Mouse (Mus musculus) gastrocnemius, postnatal 36 days (tissue): Measurements from ENCODE around the gene Cep152. TPM values are rescaled to one million over a fixed set of nuclear protein-coding genes. Genes with fewer than 3 reads are reported as not detected.

Experiments used
- DNase-seq, 2 experiments: peaks; one replicate each; pipeline ENCODE4 v3.0.0; 2022
- intact Hi-C: fragments of 180-260 bp; cut with DNase I; formaldehyde crosslinking; loops from one replicate; pipeline ENCODE4 v1.15.1; 2025
- total RNA-seq, 2 experiments: library from RNA; stranded (reverse); gene quantifications; 2 replicates each; pipeline ENCODE4 v1.2.3; 2021

Cep152 gene
- total RNA-seq, 2 experiments from 2014 or later, result 0.99 to 1.2 TPM

GRCm38 (mm10) chr2:125630010-125630409 lies 5.1 kb upstream of the Cep152 start:
- no peak for DNase-seq
- intact Hi-C loops, result no loop called here

GRCm38 (mm10) chr2:125628487-125628886 lies 3.6 kb upstream of the Cep152 start:
- no peak for DNase-seq

DNA sequence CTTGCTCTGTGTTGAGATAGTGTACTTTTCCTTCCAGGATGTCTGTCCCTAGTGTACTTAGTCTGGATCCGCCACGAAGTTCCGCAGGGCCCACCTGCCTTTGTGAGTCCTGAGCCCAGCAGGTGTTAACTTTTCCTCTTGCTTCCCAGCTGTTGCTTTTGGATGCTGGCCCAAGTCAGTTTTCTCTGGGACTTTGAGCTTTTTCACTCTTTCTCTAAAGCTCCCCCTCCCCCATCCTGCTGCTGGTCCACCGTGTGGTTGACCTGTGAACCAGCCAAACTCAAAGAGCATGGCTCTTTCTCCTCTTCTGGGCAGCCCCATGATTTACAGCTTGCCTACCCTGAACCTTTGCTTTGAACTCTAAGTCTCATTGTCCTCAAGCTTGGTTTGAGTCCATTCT lies 1.6 kb upstream of the Cep152 start:
- intact Hi-C loops, result no loop called here
- DNase-seq, result no peak

More at GRCm38 (mm10) chr2:125628487-125628886, 3.6 kb upstream of the Cep152 start:
- intact Hi-C loops, result no loop called here

GRCm38 (mm10) chr2:125624127-125624685 lies 707 bp downstream of the Cep152 start:
- DNase-seq, result no peak
- intact Hi-C loops, result no loop called here

- intact Hi-C loops, result no loop called here
- no peak for DNase-seq
These were observed 1.7 kb downstream of the Cep152 start for GRCm38 (mm10) chr2:125623211-125623610.

- intact Hi-C loops, result no loop called here
- no peak for DNase-seq
These were observed 4.6 kb downstream of the Cep152 start for GRCm38 (mm10) chr2:125620213-125620907.

- DNase-seq, result no peak
- intact Hi-C loops, result no loop called here
These were observed 9.0 kb downstream of the Cep152 start for GRCm38 (mm10) chr2:125615858-125616424.

DNA sequence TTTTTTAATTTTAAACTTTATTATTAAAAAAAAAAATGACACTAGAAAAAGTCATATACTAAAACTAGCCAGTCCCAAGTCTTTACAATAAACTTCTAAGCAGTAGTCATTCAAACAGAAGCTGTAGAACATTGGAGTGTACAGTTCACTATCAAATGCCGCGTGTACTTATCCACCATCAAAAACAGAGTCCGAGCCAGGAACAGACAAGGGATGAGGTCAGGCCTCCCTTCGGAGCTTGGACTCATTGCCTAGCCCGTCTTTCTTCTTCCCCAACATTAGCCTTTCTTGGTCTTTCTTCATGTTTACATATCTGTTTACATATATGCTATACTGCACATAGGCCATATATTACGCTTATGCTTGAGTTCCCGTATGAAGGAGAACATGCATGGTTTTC lies 9.5 kb downstream of the Cep152 start:
- intact Hi-C loops, result no loop called here
- DNase-seq, result no peak

DNA sequence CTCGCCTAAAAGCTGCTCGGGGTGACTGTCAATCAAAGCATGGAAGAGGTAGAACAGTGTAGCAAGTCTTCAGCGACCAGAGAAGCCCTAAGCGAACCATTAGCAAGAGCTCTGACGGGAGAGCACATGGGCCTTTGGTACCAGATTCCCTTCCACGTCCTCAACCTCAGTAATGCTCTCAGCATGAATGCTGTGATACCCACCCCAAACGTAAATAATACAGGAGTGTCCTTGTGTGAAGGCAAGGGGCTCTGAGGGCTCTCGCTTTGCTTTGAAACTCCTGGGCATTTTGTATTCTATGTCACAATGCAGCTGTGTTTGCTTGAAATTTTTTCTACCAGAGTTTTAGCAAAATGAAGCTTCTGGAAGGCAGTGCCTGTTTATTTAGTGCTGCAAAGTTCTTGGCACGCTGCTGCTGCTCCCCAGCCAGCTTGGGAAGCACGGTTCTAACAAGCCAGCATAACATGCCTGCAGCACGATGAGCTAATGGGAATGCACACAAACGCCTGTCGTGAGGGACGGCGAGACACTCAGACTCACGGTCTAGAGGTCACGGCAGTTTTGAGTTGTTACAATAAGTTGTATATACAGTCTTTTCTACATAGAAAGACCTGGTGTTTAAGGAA lies 18.6 kb downstream of the Cep152 start:
- intact Hi-C loops, result loop anchor here (5.0 kb wide), 1 partner anchor 354 kb away; no protein-coding TSS in a partner anchor
- DNase-seq, result peak; percentile 49 to 53

DNA sequence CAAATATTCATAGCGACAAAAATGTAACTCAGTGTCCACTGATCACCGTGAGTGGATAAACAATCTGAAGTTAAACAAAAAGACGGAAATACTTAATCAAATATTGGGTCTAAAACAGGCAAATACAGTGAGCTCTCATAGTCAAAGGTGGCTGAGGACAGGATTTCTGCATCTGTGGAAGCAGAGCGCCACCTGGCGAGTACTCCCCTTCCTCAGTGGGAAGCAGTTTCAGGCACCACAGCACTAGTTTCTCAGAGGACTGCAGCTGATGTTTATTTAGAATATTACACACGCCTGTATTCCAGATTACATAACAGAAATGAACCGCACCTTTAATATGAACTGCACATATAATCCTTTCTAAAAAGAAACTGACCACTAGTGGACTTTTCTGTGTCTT lies 20.3 kb downstream of the Cep152 start:
- peak; percentile 61 to 65 for DNase-seq
- intact Hi-C loops, result loop anchor here (5.0 kb wide), 3 partner anchors 267 to 352 kb away; no protein-coding TSS in a partner anchor

- DNase-seq, result no peak
- intact Hi-C loops, result loop anchor here (5.0 kb wide), 2 partner anchors 266 to 341 kb away; no protein-coding TSS in a partner anchor
These were observed 21.9 kb downstream of the Cep152 start for GRCm38 (mm10) chr2:125602970-125603369.

GRCm38 (mm10) chr2:125598958-125599357 lies 26.0 kb downstream of the Cep152 start:
- no peak for DNase-seq
- intact Hi-C loops, result no loop called here

DNA sequence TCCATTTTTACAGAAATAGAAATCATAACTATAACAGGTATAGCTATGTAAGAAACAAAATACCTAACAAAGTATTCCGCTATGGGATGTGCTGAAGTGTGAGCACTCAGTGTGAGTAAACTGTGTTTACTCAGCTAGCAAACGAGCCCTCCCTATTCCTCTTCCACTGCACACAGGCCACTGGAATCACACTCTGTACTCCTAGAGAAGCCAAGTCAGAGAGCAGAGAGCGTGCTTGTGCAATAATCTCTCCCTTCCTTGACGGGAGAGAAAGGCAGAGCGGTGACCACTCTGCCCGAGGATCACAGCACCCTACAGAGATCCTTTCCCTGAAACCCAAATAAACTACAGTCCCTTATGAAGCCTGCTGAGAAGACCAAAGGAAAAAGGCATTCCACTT lies 26.7 kb downstream of the Cep152 start:
- no peak for DNase-seq
- intact Hi-C loops, result no loop called here

GRCm38 (mm10) chr2:125594786-125595185 lies 30.1 kb downstream of the Cep152 start:
- intact Hi-C loops, result no loop called here
- DNase-seq, result no peak

GRCm38 (mm10) chr2:125594072-125594471 lies 30.8 kb downstream of the Cep152 start:
- DNase-seq, result no peak
- intact Hi-C loops, result no loop called here

DNA sequence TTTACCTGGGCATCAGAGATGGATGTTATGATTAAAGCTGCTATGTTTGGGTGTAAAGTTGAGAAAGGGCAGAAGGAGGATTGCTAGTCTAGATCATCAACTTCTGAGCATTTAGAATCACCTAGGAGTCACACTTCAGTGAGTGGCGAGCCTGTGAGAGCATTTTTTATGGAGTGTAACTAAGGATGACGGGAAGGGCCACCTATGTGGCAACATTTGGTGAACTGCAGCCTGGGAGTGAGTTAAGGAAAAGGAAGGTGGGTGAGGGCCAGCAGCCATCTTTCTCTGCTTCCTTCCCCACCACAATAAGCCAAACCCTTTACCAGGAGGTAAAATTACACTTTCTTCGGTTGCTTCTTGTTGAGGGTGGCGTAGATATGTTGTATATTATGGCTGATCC lies 33.0 kb downstream of the Cep152 start:
- intact Hi-C loops, result no loop called here
- no peak for DNase-seq

DNA sequence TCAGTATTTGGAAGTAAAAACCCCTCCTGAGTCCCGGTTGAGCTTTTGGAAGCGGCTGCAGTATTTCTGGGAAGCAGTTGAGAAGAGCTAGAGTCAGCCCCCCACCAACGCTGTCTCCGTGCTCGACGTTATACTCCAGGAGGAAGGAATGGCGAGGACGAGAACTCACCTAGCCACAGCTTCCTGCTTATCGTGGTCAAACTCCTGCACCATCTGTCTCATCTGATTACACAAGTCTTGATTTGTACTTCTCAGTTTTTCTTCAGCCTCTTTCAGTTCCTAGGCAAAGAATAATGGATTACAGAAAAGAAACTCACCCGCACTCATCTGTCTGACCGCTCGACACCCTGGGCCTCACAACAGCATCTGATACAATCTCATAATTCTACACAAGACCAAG lies 35.6 kb downstream of the Cep152 start:
- no peak for DNase-seq
- intact Hi-C loops, result no loop called here

GRCm38 (mm10) chr2:125581081-125581480 lies 43.8 kb downstream of the Cep152 start:
- DNase-seq, result no peak
- intact Hi-C loops, result no loop called here

DNA sequence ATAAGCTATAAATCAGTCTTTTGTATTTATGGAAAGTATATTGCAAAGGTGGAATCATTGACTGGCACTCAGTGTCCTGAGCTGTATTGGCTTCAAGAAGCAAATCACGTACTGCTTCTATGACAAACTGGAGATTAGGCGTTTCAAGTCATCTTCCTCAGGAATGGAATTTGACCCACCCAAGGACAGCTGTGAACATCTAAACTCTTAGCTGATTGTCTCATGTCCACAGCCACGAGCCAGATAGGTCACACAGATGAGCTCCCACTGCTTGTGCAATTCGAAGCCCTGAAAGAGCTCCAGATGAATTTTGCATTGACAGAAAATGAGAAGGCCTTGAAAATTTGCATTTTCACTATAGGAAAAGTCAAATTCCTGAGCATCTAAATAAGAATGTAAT lies 47.2 kb downstream of the Cep152 start:
- intact Hi-C loops, result no loop called here
- no peak for DNase-seq

GRCm38 (mm10) chr2:125576498-125576897 lies 48.4 kb downstream of the Cep152 start:
- no peak for DNase-seq
- intact Hi-C loops, result no loop called here

DNA sequence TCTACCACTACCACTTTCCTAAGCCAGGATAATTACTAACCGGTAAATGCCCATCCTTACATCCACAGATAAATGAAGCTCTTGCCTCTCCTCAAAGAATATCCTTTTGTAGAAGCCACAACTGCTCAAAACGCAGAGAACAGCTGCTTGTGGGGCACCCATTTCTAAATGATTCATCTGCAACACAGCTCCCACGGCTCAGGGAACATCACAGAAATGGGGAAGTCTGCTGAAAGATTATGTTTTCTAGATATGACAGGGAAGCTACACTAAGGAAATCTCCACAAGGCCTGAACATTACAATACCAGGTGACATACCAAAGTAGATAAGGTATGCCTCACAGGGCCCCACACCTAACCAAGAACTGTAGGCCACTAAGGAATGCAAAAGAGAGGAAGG lies 49.1 kb downstream of the Cep152 start:
- intact Hi-C loops, result no loop called here
- no peak for DNase-seq
